Mouse (Mus musculus) MEL (cell line): ENCODE measurements at regions not wholly inside any gene's neighbourhood (a gene's known extent, or its start where the extent isn't known, plus 50 kb on each side); places are given as distances from the start of the nearest gene placed in this dataset.

ENCODE experiments used
- DNase-seq: peaks from one replicate; pipeline ENCODE4 v3.0.0; 2011; ENCODE audit warnings: low read depth, low spot score
- H3K27ac ChIP-seq: 2 replicates; pipeline ENCODE4 v1.5.1; 2012; ENCODE audit warnings: low read depth, mild to moderate bottlenecking, control low read depth, low read length, moderate library complexity; ENCODE audit not compliant: control insufficient read depth
- H3K27me3 ChIP-seq, 2 experiments: fragments of 150-350 bp in 1 of 2; sonication (generic) in 1 of 2; 2 replicates each; pipeline ENCODE4 v1.6.1; 2012; ENCODE audit warnings: low read length in 2 of 2, mild to moderate bottlenecking in 2 of 2, improper control_type of control experiment in 1 of 2, moderate library complexity in 1 of 2; ENCODE audit not compliant: insufficient read depth in 2 of 2, control insufficient read depth in 1 of 2
- H3K36me3 ChIP-seq, 2 experiments: 2 replicates each; pipeline ENCODE4 v1.6.1; 2012 to 2014; ENCODE audit warnings: low read length in 2 of 2, improper control_type of control experiment in 1 of 2, inconsistent platforms in 1 of 2, mild to moderate bottlenecking in 1 of 2; ENCODE audit not compliant: insufficient read depth in 2 of 2, control insufficient read depth in 1 of 2
- H3K4me1 ChIP-seq, 2 experiments: fragments of 150-350 bp in 1 of 2; sonication (generic) in 1 of 2; 2 replicates each; pipeline ENCODE4 v1.6.1; 2012; ENCODE audit warnings: low read length in 2 of 2, improper control_type of control experiment in 1 of 2, mild to moderate bottlenecking in 1 of 2; ENCODE audit not compliant: insufficient read depth in 2 of 2, control insufficient read depth in 1 of 2
- H3K4me3 ChIP-seq, 2 experiments: fragments of 150-350 bp in 1 of 2; sonication (generic) in 1 of 2; 2 replicates each; pipeline ENCODE4 v1.5.1; 2012; ENCODE audit warnings: low read depth in 2 of 2, low read length in 2 of 2, mild to moderate bottlenecking in 2 of 2, moderate library complexity in 2 of 2, control low read depth in 1 of 2, improper control_type of control experiment in 1 of 2; ENCODE audit not compliant: control insufficient read depth in 1 of 2, insufficient read depth in 1 of 2
- H3K79me2 ChIP-seq: 2 replicates; pipeline ENCODE4 v1.6.1; 2012; ENCODE audit warnings: mild to moderate bottlenecking, low read length, moderate library complexity; ENCODE audit not compliant: control insufficient read depth, poor library complexity, insufficient read depth
- H3K9ac ChIP-seq: 2 replicates; pipeline ENCODE4 v1.6.1; 2012; ENCODE audit warnings: low read depth, mild to moderate bottlenecking, control low read depth, low read length, moderate library complexity; ENCODE audit not compliant: control insufficient read depth, poor library complexity, severe bottlenecking
- H3K9me3 ChIP-seq: fragments of 150-350 bp; sonication (generic); replicated peaks from 2 replicates; pipeline ENCODE4 v1.6.1; 2012; ENCODE audit warnings: mild to moderate bottlenecking, low read length, improper control_type of control experiment, moderate library complexity; ENCODE audit not compliant: insufficient read depth
- CHD1 ChIP-seq: IDR thresholded peaks from 2 replicates; pipeline ENCODE4 v1.6.1; 2012; ENCODE audit warnings: low read depth, mild to moderate bottlenecking, inconsistent platforms, low read length, improper control_type of control experiment
- CTCF ChIP-seq, 3 experiments: IDR thresholded peaks in 2 of 3; conservative IDR thresholded peaks in 1 of 3; 2 replicates each; pipeline ENCODE4 v1.5.1; 2011 to 2012; ENCODE audit warnings: low read length in 3 of 3, low read depth in 2 of 3, mild to moderate bottlenecking in 2 of 3, improper control_type of control experiment in 1 of 3, inconsistent platforms in 1 of 3, mixed read lengths in 1 of 3, moderate library complexity in 1 of 3; ENCODE audit not compliant: control insufficient read depth in 1 of 3, insufficient read depth in 1 of 3, poor library complexity in 1 of 3, severe bottlenecking in 1 of 3
- GABPA ChIP-seq: IDR thresholded peaks from 2 replicates; pipeline ENCODE4 v1.6.1; 2012; ENCODE audit warnings: low read depth, mild to moderate bottlenecking, inconsistent platforms, low read length, improper control_type of control experiment, moderate library complexity
- GATA1 ChIP-seq: IDR thresholded peaks from 2 replicates; pipeline ENCODE4 v1.6.1; 2011; ENCODE audit warnings: low read depth, low read length, improper control_type of control experiment
- HCFC1 ChIP-seq: IDR thresholded peaks from 2 replicates; pipeline ENCODE4 v1.6.1; 2012; ENCODE audit warnings: low read depth, mild to moderate bottlenecking, inconsistent platforms, low read length, improper control_type of control experiment, moderate library complexity
- JUND ChIP-seq: IDR thresholded peaks from 2 replicates; pipeline ENCODE4 v1.6.1; 2011; ENCODE audit warnings: low read depth, mild to moderate bottlenecking, improper control_type of control experiment, low read length
- MAFK ChIP-seq: IDR thresholded peaks from 2 replicates; pipeline ENCODE4 v1.6.1; 2011; ENCODE audit warnings: low read depth, mild to moderate bottlenecking, low read length, improper control_type of control experiment, borderline replicate concordance
- MEF2A ChIP-seq: IDR thresholded peaks from 2 replicates; pipeline ENCODE4 v1.6.1; 2014; ENCODE audit warnings: low read depth, mild to moderate bottlenecking, inconsistent platforms, low read length, improper control_type of control experiment; ENCODE audit not compliant: poor library complexity, insufficient replicate concordance, severe bottlenecking; ENCODE audit errors: extremely low read depth
- MXI1 ChIP-seq: IDR thresholded peaks from 2 replicates; pipeline ENCODE4 v1.6.1; 2011; ENCODE audit warnings: mild to moderate bottlenecking, low read depth, low read length, improper control_type of control experiment
- MYB ChIP-seq: IDR thresholded peaks from 2 replicates; pipeline ENCODE4 v1.6.1; 2011; ENCODE audit warnings: mild to moderate bottlenecking, low read depth, low read length, improper control_type of control experiment
- NRF1 ChIP-seq: IDR thresholded peaks from 2 replicates; pipeline ENCODE4 v1.6.1; 2014; ENCODE audit warnings: low read depth, mild to moderate bottlenecking, inconsistent platforms, low read length, improper control_type of control experiment, moderate library complexity; ENCODE audit not compliant: poor library complexity, insufficient read depth, severe bottlenecking
- POLR2A ChIP-seq, 2 experiments: IDR thresholded peaks; 2 replicates each; pipeline ENCODE4 v1.6.1; 2011 to 2012; ENCODE audit warnings: low read length in 2 of 2, mild to moderate bottlenecking in 2 of 2, control low read depth in 1 of 2, improper control_type of control experiment in 1 of 2, low read depth in 1 of 2, moderate library complexity in 1 of 2; ENCODE audit not compliant: control insufficient read depth in 1 of 2, insufficient read depth in 1 of 2, poor library complexity in 1 of 2
- POLR2AphosphoS2 ChIP-seq: IDR thresholded peaks from 2 replicates; pipeline ENCODE4 v1.6.1; 2011; ENCODE audit warnings: low read length, improper control_type of control experiment
- SMC3 ChIP-seq: IDR thresholded peaks from 2 replicates; pipeline ENCODE4 v1.6.1; 2011; ENCODE audit warnings: low read depth, low read length, improper control_type of control experiment
- TCF12 ChIP-seq: IDR thresholded peaks from 2 replicates; pipeline ENCODE4 v1.6.1; 2014; ENCODE audit warnings: low read depth, mild to moderate bottlenecking, inconsistent platforms, low read length, improper control_type of control experiment, moderate library complexity
- UBTF ChIP-seq: IDR thresholded peaks from 2 replicates; pipeline ENCODE4 v1.6.1; 2012; ENCODE audit warnings: low read depth, mild to moderate bottlenecking, inconsistent platforms, low read length, improper control_type of control experiment, moderate library complexity, borderline replicate concordance; ENCODE audit not compliant: insufficient read depth
- USF1 ChIP-seq: IDR thresholded peaks from 2 replicates; pipeline ENCODE4 v1.6.1; 2014; ENCODE audit warnings: low read depth, mild to moderate bottlenecking, inconsistent platforms, low read length, improper control_type of control experiment, moderate library complexity
- ZMIZ1 ChIP-seq: IDR thresholded peaks from 2 replicates; pipeline ENCODE4 v1.6.1; 2012; ENCODE audit warnings: low read depth, mild to moderate bottlenecking, inconsistent platforms, low read length, improper control_type of control experiment, moderate library complexity
- ZNF384 ChIP-seq: IDR thresholded peaks from 2 replicates; pipeline ENCODE4 v1.6.1; 2012; ENCODE audit warnings: low read depth, mild to moderate bottlenecking, inconsistent platforms, low read length, improper control_type of control experiment

GRCm38 (mm10) chr12:26589091-26589490, 120.1 kb downstream of the Cmpk2 start:
- Histone ChIP-seq H3K36me3 (no peaks in the 10 kb centered on the region), H3K9ac (no peak overlapping the region), H3K27me3 (no peaks in the 10 kb centered on the region), H3K79me2 (no peaks in the 10 kb centered on the region), H3K4me3 (no peak overlapping the region), H3K27ac (no peak overlapping the region), H3K9me3 (no peaks in the 10 kb centered on the region), H3K4me1 (no peaks in the 10 kb centered on the region)
- TF ChIP-seq CHD1 (no peak), POLR2AphosphoS2 (no peak), TCF12 (no peak), GATA1 (no peak), GABPA (no peak), USF1 (no peak), HCFC1 (no peak), MAFK (no peak), CTCF (IDR thresholded peaks at IDR 0.05 in 2 of 3, conservative IDR thresholded peaks at IDR 0.05 in 1 of 3; ENCODE audit: control insufficient read depth in 1 of 3, insufficient read depth in 1 of 3, low read depth in 2 of 3, low read length in 3 of 3, poor library complexity in 1 of 3, severe bottlenecking in 1 of 3) (no peak)
- DNase-seq: no peak

- no peak overlapping the region for H3K9ac ChIP-seq
- no peaks in the 10 kb centered on the region for H3K9me3 ChIP-seq
- DNase-seq: no peak
- H3K4me3 ChIP-seq: no peak overlapping the region
- no peaks in the 10 kb centered on the region for H3K79me2 ChIP-seq
- H3K36me3 ChIP-seq: no peaks in the 10 kb centered on the region
- TF ChIP-seq JUND (no peak), CHD1 (no peak), POLR2A (IDR thresholded peaks at IDR 0.05; ENCODE audit: control insufficient read depth in 1 of 2, insufficient read depth in 1 of 2, low read depth in 1 of 2, low read length in 2 of 2, poor library complexity in 1 of 2) (no peak), SMC3 (no peak), NRF1 (no peak), UBTF (no peak), USF1 (no peak), ZMIZ1 (no peak), MYB (no peak), MEF2A (no peak), MAFK (no peak), ZNF384 (no peak), MXI1 (no peak), TCF12 (no peak)
- H3K4me1 ChIP-seq: no peaks in the 10 kb centered on the region
- H3K27ac ChIP-seq: no peak overlapping the region
- H3K27me3 ChIP-seq: no peaks in the 10 kb centered on the region
Observed at GRCm38 (mm10) chr12:26577438-26577837, 108.4 kb downstream of the Cmpk2 start.
